Mouse (Mus musculus) spleen, postnatal 4 days (tissue): ENCODE data around the gene Dnajc8.
A peak's percentile ranks its signal among the peaks of the same experiment; 100 is the strongest.
"Not testable (repeated sequence)": the region's sequence is repeated elsewhere in the genome, so short reads cannot be mapped to it uniquely, and the experiment has no call there.

ENCODE experiments used
- DNase-seq, 2 experiments: peaks; one replicate each; pipeline ENCODE4 v3.0.0; 2022; ENCODE audit warnings: low spot score in 2 of 2

Gene Dnajc8

DNA sequence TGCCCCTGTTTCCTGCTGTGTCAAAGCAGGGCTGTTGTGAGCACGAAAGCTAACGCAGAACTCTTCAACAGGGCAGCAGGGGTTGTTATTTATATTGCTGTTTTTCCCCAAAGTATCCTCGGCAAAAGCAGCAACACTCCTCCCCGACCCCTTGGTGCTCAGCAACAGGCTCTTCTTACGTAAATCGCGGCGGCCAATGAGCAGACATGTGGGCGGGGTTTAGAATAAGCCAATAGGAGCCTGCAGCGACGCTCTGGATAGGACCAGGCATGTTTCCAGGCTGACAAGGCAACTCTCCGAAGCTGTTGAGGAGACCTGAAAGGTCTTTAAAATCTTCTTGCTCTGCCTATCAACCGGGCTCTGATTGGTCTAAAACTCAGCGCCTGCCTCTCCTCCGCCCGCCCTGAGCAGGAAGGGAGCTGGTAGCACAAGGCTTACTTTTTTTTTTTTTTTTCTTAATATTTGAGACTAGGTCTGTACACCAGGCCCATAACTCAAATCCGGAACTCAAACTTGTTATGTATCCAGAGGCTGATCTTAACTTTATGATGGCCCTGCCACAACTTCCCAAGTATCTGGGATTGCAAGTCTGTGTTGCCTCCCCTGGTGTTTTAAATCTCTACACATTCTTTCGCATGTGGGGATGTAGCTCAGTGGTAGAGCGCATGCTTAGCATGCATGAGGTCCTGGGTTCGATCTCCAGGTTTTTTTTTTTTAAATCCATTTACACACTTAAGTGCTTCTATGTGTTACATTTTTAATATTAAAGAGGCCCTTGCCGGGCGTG is 19.8 kb upstream of the Dnajc8 start:
- DNase-seq, result peak; percentile 89 to 90

DNA sequence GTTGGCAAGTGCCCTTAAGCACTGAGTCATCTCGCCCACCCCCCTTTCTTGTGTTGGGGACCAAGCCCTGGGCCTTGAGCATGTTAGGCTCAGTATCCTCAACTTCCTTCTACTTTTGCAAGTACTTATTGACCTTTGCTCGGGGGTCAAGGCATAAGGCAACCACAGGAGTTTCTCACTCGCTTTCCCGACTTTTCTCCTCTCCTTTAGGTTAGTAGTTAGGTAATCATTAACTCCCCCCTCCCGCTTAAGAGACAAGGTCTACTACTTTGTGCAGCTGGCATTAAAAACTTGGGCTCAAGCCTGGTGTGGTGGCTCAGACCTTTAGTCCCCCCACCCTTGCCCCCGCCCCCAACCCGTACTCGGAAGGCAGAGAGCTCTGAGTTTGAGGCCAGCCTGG is 17.3 kb upstream of the Dnajc8 start:
- no peak for DNase-seq

DNA sequence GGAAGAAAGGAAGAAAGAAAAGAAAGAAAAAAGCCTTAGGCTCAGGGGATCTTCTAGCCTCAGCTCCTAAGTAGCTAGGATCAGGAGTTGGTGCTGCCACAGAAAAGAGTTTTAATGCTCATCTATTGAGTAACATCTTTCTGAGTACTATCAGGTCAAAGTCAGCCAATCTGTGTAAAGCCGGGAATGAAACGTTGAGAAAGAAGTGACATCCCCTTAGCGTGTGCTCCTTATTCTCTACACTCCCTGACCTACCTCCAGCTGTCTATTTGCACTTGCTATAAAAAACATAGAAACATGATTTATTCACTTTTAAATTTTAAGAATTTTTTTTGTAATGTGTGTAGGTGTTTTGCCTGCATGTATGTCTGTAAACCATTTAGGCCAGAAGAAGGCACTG is 16.2 kb upstream of the Dnajc8 start:
- no peak for DNase-seq

- no peak for DNase-seq
Measured at GRCm38 (mm10) chr4:132524321-132524741, 11.0 kb upstream of the Dnajc8 start.

GRCm38 (mm10) chr4:132524808-132525207 is 10.5 kb upstream of the Dnajc8 start:
- DNase-seq, result no peak

DNA sequence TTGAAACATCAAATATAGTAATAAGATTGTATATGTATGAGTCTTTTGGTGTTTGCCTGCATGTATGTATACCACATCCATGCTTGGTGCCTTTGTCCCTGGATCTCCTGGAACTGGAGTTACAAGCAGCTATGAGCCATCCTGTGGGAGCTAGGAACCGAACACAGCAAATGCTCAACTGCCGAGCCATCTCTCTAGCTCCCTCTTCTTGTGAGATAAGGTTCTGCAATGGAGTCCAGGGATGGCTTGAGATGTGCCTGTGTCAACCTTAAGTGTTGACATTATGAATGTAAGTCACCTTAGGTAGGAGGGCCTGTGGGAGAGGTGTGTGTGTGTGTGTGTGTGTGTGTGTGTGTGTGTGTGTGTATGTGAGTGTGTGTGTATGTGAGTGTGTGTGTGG is 8.7 kb upstream of the Dnajc8 start:
- no peak for DNase-seq

- no peak for DNase-seq
Measured at GRCm38 (mm10) chr4:132527917-132528522, 7.3 kb upstream of the Dnajc8 start.

GRCm38 (mm10) chr4:132529344-132529743 is 6.0 kb upstream of the Dnajc8 start:
- DNase-seq, result no peak

GRCm38 (mm10) chr4:132530033-132530804 is 5.1 kb upstream of the Dnajc8 start:
- DNase-seq, result peak in 1 of 2 experiments; percentile 53

- DNase-seq, result peak in 1 of 2 experiments; percentile 51
Measured at GRCm38 (mm10) chr4:132532496-132532895, 2.9 kb upstream of the Dnajc8 start.

GRCm38 (mm10) chr4:132532981-132533916 is 2.1 kb upstream of the Dnajc8 start, which contains the start of gene Atpif1:
TSS of gene Atpif1 (minus strand) at chr4:132533659.
- DNase-seq, result peak; percentile 91 to 95

DNA sequence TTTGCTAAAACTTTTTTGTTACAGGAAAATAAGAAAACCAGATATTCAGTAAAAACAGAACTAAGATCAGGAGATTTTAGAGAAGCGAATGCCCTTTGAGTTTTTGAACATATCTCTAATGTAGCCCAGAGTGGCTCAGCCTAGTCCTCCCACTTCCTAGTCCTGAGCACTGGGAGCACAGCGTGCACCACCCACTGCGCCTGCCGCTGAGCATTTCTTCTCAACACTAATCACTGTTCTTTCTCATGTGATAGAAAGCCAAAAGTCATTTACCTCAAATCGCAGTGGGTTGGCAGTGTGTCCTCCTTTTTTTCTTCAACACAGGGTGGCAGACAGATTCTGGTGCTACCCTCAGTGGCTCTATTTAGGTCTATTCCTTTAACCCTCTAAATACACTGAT is 4.1 kb downstream of the Dnajc8 start:
- no peak for DNase-seq

- no peak for DNase-seq
Measured at GRCm38 (mm10) chr4:132541413-132541812, 6.1 kb downstream of the Dnajc8 start.

GRCm38 (mm10) chr4:132542724-132543123 is 7.4 kb downstream of the Dnajc8 start:
- no peak for DNase-seq

DNA sequence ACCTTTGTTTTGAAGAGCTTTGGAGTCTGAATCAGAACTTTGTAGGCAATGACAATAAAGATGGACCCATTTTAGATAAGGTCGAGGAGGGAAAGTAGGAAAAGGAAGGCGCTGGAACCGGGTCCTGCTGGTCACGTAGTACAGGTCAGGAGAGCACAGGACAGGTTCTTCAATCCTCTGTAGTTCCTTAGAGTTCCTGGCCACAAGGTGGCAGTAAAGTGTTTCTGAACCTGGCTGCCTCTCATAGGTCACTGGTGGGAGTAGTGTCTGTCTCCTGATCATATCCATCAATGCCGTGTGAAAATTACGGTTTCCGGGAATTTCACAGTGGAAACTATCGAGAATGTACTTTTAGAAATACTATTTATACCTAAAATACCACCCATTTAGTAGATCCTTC is 10.5 kb downstream of the Dnajc8 start:
- peak; percentile 71 to 86 for DNase-seq

DNA sequence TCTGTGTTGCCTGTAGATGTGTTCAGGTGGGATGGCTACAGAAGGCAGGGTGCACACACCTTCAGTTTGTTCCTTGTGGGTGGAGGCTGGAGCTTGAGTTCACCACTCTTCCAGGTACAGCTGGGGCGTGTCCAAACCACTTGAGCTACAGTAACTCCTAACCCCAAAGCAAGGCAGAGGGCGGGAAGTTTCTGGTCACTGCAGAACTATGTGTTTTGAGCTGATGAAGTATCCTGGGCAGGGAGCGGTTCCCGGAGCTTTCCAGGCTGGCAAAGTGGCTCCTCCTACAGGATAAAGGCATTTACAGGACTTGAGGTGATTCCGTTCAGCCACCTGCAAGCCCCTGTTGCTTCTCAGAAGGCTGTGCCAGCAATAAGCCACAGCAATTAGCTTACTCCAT is 18.9 kb downstream of the Dnajc8 start:
- DNase-seq, result no peak

- no peak for DNase-seq
Measured at GRCm38 (mm10) chr4:132554653-132555052, 19.3 kb downstream of the Dnajc8 start.

GRCm38 (mm10) chr4:132555550-132555949 is 20.2 kb downstream of the Dnajc8 start:
- not testable (repeated sequence) for DNase-seq

DNA sequence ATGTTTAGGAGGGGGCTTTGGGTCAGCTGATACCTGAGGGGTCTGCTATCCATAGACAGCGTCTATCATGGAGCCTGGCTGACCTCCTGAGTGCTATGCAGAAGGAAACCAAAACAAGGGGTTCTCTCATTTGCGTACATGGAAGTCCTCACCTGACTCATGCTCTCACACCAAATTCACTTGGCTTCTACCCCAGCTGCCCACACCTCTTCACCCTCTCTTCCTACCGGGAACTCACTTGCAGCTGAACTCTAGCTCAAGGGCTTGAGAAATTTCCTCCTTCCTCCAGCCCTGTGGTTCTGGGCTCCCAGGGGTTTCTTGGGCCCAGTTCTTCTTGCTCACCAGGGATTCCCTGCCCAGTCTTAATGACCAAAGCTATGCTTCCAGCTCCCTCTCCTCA is 27.9 kb downstream of the Dnajc8 start:
- DNase-seq, result no peak

DNA sequence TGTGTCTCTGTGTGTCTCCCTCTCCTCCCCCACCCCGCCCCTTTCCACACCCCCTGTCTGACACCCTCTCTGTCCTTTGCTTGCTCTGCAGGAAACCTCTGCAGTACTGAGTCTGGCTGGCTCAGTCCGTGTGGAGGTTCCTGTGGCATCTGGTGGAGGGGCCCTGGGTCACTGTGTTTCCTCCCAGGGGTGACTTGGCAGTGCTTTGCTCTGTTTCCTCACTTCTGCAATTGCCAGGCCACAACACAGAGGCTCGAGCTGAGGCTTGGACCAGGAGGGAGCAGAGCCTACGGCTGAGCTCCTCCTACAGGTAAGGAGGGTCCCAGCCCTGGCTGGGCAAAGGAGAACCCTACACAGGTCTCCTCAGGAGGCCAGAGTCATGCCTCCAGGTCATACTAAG is 28.6 kb downstream of the Dnajc8 start, which contains the start of gene Ptafr:
TSS of gene Ptafr (plus strand) at position 103 of the 400 bp plus-strand sequence.
- peak; percentile 64 to 79 for DNase-seq

- no peak for DNase-seq
Measured at GRCm38 (mm10) chr4:132565089-132565747, 29.9 kb downstream of the Dnajc8 start.
